Mouse (Mus musculus): Measurements from ENCODE around the gene Olfr1254. TPM values are rescaled to one million over a fixed set of nuclear protein-coding genes. Genes with fewer than 3 reads are reported as not detected.

The Olfr1254 gene
- polyA plus RNA-seq (2015; fragmentation: Nextera tagmentation; extraction: Ambion mirVana), result not detected in 2 replicates

- no peak within 1 kb of the TSS for H3K9ac ChIP-seq
- H3K4me3 ChIP-seq, result no peak within 1 kb of the TSS
- ATAC-seq (ENCODE audit: low read depth), result no peak
- no peaks in the 10 kb centered on the region for H3K36me3 ChIP-seq
- H3K27me3 ChIP-seq, result no peaks in the 10 kb centered on the region
- no peak within 1 kb of the TSS for H3K27ac ChIP-seq (replicated peaks)
- no peak within 1 kb of the TSS for H3K4me2 ChIP-seq
- no peaks in the 10 kb centered on the region for H3K9me3 ChIP-seq
- no peaks in the 10 kb centered on the region for H3K4me1 ChIP-seq (replicated peaks)
Measured at GRCm38 (mm10) chr2:89793519-89793918, at the start of gene Olfr1254. Gene Olfr1254, minus strand, starts transcription at chr2:89793619.

GRCm38 (mm10) chr2:89841455-89841854, 48.0 kb upstream of the Olfr1254 start, which contains the start of gene Olfr1256:
Gene Olfr1256, minus strand, starts transcription at chr2:89841555.
- H3K27ac ChIP-seq (replicated peaks), result no peak within 1 kb of the TSS
- WGBS, result 49% methylated on average over 2 of the region's 2 CpGs
- H3K9ac ChIP-seq, result no peak within 1 kb of the TSS
- ATAC-seq (ENCODE audit: low read depth), result no peak
- H3K27me3 ChIP-seq, result no peaks in the 10 kb centered on the region
- no peaks in the 10 kb centered on the region for H3K36me3 ChIP-seq
- H3K4me1 ChIP-seq (replicated peaks), result no peaks in the 10 kb centered on the region
- no peaks in the 10 kb centered on the region for H3K9me3 ChIP-seq
- H3K4me2 ChIP-seq, result no peak within 1 kb of the TSS
- no peak within 1 kb of the TSS for H3K4me3 ChIP-seq

GRCm38 (mm10) chr2:89820216-89820615, 26.8 kb upstream of the Olfr1254 start:
- H3K9ac ChIP-seq, result no peak overlapping the region
- WGBS, result 88% methylated on average over 1 of the region's 1 CpGs
- no peak overlapping the region for H3K27ac ChIP-seq (replicated peaks)
- H3K4me2 ChIP-seq, result no peak overlapping the region
- no peak for ATAC-seq (ENCODE audit: low read depth)
- H3K27me3 ChIP-seq, result no peaks in the 10 kb centered on the region
- H3K9me3 ChIP-seq, result no peaks in the 10 kb centered on the region
- no peaks in the 10 kb centered on the region for H3K36me3 ChIP-seq
- H3K4me1 ChIP-seq (replicated peaks), result no peaks in the 10 kb centered on the region
- no peak overlapping the region for H3K4me3 ChIP-seq

- Histone ChIP-seq H3K27ac (replicated peaks) (no peak within 1 kb of the TSS), H3K36me3 (no peaks in the 10 kb centered on the region), H3K4me2 (no peak within 1 kb of the TSS), H3K9ac (no peak within 1 kb of the TSS), H3K9me3 (no peaks in the 10 kb centered on the region), H3K4me1 (replicated peaks) (no peaks in the 10 kb centered on the region), H3K4me3 (no peak within 1 kb of the TSS), H3K27me3 (no peaks in the 10 kb centered on the region)
- 87% methylated on average over 3 of the region's 3 CpGs for WGBS
- ATAC-seq (ENCODE audit: low read depth), result no peak
Measured at GRCm38 (mm10) chr2:89811751-89812150, 18.3 kb upstream of the Olfr1254 start, which contains the start of gene Olfr1255. Gene Olfr1255, plus strand, starts transcription at chr2:89812051.

- Histone ChIP-seq H3K4me1 (replicated peaks) (no peaks in the 10 kb centered on the region), H3K36me3 (no peaks in the 10 kb centered on the region), H3K27me3 (no peaks in the 10 kb centered on the region), H3K27ac (replicated peaks) (no peak overlapping the region), H3K9me3 (no peaks in the 10 kb centered on the region), H3K9ac (no peak overlapping the region), H3K4me3 (no peak overlapping the region), H3K4me2 (no peak overlapping the region)
- ATAC-seq (ENCODE audit: low read depth), result no peak
- WGBS, result 85% methylated on average over 2 of the region's 2 CpGs
Measured at GRCm38 (mm10) chr2:89810751-89811150, 17.3 kb upstream of the Olfr1254 start.

- WGBS, result 94% methylated on average over 3 of the region's 3 CpGs
- Histone ChIP-seq H3K4me2 (no peak overlapping the region), H3K4me3 (no peak overlapping the region), H3K27me3 (no peaks in the 10 kb centered on the region), H3K9ac (no peak overlapping the region), H3K27ac (replicated peaks) (no peak overlapping the region), H3K36me3 (no peaks in the 10 kb centered on the region), H3K9me3 (no peaks in the 10 kb centered on the region), H3K4me1 (replicated peaks) (no peaks in the 10 kb centered on the region)
- ATAC-seq (ENCODE audit: low read depth), result no peak
Measured at GRCm38 (mm10) chr2:89799583-89799982, 6.2 kb upstream of the Olfr1254 start.

GRCm38 (mm10) chr2:89756990-89757389, 36.4 kb downstream of the Olfr1254 start, which contains the start of gene Olfr1253:
Gene Olfr1253, minus strand, starts transcription at chr2:89757090.
- no peak within 1 kb of the TSS for H3K27ac ChIP-seq (replicated peaks)
- H3K27me3 ChIP-seq, result no peaks in the 10 kb centered on the region
- WGBS, result 86% methylated on average over 1 of the region's 1 CpGs
- H3K4me2 ChIP-seq, result no peak within 1 kb of the TSS
- no peaks in the 10 kb centered on the region for H3K36me3 ChIP-seq
- H3K4me3 ChIP-seq, result no peak within 1 kb of the TSS
- no peak within 1 kb of the TSS for H3K9ac ChIP-seq
- no peaks in the 10 kb centered on the region for H3K4me1 ChIP-seq (replicated peaks)
- H3K9me3 ChIP-seq, result no peaks in the 10 kb centered on the region
- no peak for ATAC-seq (ENCODE audit: low read depth)

Other genes starting within 250 kb of the Olfr1254 start
- not detected in 2 replicates for gene Olfr1245, start 215.2 kb downstream of the Olfr1254 start, polyA plus RNA-seq (2015; fragmentation: Nextera tagmentation; extraction: Ambion mirVana)
- not detected in 2 replicates for gene Olfr1246, start 200.5 kb downstream of the Olfr1254 start, polyA plus RNA-seq (2015; fragmentation: Nextera tagmentation; extraction: Ambion mirVana)
- not detected in 2 replicates for gene Olfr1247, start 179.5 kb downstream of the Olfr1254 start, polyA plus RNA-seq (2015; fragmentation: Nextera tagmentation; extraction: Ambion mirVana)
- not detected in 2 replicates for gene Olfr1248, start 175.4 kb downstream of the Olfr1254 start, polyA plus RNA-seq (2015; fragmentation: Nextera tagmentation; extraction: Ambion mirVana)
- not detected in 2 replicates for gene Olfr1249, start 158.6 kb downstream of the Olfr1254 start, polyA plus RNA-seq (2015; fragmentation: Nextera tagmentation; extraction: Ambion mirVana)
- gene Olfr1250, start 132.2 kb downstream of the Olfr1254 start, polyA plus RNA-seq (2015; fragmentation: Nextera tagmentation; extraction: Ambion mirVana), result not detected in 2 replicates
- gene Olfr1251, start 121.7 kb downstream of the Olfr1254 start, polyA plus RNA-seq (2015; fragmentation: Nextera tagmentation; extraction: Ambion mirVana), result not detected in 2 replicates
- gene Olfr1252, start 68.6 kb downstream of the Olfr1254 start, polyA plus RNA-seq (2015; fragmentation: Nextera tagmentation; extraction: Ambion mirVana), result not detected in 2 replicates
- not detected in 2 replicates for gene Olfr1253, start 36.5 kb downstream of the Olfr1254 start, polyA plus RNA-seq (2015; fragmentation: Nextera tagmentation; extraction: Ambion mirVana)
- gene Olfr1255, start 18.4 kb upstream of the Olfr1254 start, polyA plus RNA-seq (2015; fragmentation: Nextera tagmentation; extraction: Ambion mirVana), result not detected in 2 replicates
- not detected in 2 replicates for gene Olfr1256, start 47.9 kb upstream of the Olfr1254 start, polyA plus RNA-seq (2015; fragmentation: Nextera tagmentation; extraction: Ambion mirVana)
- not detected in 2 replicates for gene Olfr48, start 54.6 kb upstream of the Olfr1254 start, polyA plus RNA-seq (2015; fragmentation: Nextera tagmentation; extraction: Ambion mirVana)
- not detected in 2 replicates for gene Olfr1257, start 84.8 kb upstream of the Olfr1254 start, polyA plus RNA-seq (2015; fragmentation: Nextera tagmentation; extraction: Ambion mirVana)
- gene Olfr1258, start 133.7 kb upstream of the Olfr1254 start, polyA plus RNA-seq (2015; fragmentation: Nextera tagmentation; extraction: Ambion mirVana), result not detected in 2 replicates
- not detected in 2 replicates for gene Olfr1259, start 155.0 kb upstream of the Olfr1254 start, polyA plus RNA-seq (2015; fragmentation: Nextera tagmentation; extraction: Ambion mirVana)
- gene Olfr1260, start 180.7 kb upstream of the Olfr1254 start, polyA plus RNA-seq (2015; fragmentation: Nextera tagmentation; extraction: Ambion mirVana), result not detected in 2 replicates
- not detected in 2 replicates for gene Olfr1261, start 197.6 kb upstream of the Olfr1254 start, polyA plus RNA-seq (2015; fragmentation: Nextera tagmentation; extraction: Ambion mirVana)
- not detected in 2 replicates for gene Olfr1262, start 206.5 kb upstream of the Olfr1254 start, polyA plus RNA-seq (2015; fragmentation: Nextera tagmentation; extraction: Ambion mirVana)
- gene Olfr1263, start 218.5 kb upstream of the Olfr1254 start, polyA plus RNA-seq (2015; fragmentation: Nextera tagmentation; extraction: Ambion mirVana), result not detected in 2 replicates
- gene Olfr1264, start 232.0 kb upstream of the Olfr1254 start, polyA plus RNA-seq (2015; fragmentation: Nextera tagmentation; extraction: Ambion mirVana), result not detected in 2 replicates
- not detected in 2 replicates for gene Olfr1265, start 241.7 kb upstream of the Olfr1254 start, polyA plus RNA-seq (2015; fragmentation: Nextera tagmentation; extraction: Ambion mirVana)

All from neural tube, embryonic 13.5 days (tissue).